Mouse (Mus musculus): Measurements from ENCODE around the gene Ppfia1.

Gene Ppfia1

GRCm38 (mm10) chr7:144553237-144554122, at the start of gene Ppfia1:
Gene Ppfia1, minus strand, starts transcription at chr7:144553729.
- under 1% methylated on average over 97 of the region's 97 CpGs for WGBS

GRCm38 (mm10) chr7:144600333-144600900, 46.9 kb upstream of the Ppfia1 start:
- WGBS = 64% methylated on average over 6 of the region's 6 CpGs

GRCm38 (mm10) chr7:144589508-144589907, 36.0 kb upstream of the Ppfia1 start:
- WGBS = 81% methylated on average over 3 of the region's 3 CpGs

GRCm38 (mm10) chr7:144587291-144587690, 33.8 kb upstream of the Ppfia1 start:
- 39% methylated on average over 2 of the region's 2 CpGs for WGBS

DNA sequence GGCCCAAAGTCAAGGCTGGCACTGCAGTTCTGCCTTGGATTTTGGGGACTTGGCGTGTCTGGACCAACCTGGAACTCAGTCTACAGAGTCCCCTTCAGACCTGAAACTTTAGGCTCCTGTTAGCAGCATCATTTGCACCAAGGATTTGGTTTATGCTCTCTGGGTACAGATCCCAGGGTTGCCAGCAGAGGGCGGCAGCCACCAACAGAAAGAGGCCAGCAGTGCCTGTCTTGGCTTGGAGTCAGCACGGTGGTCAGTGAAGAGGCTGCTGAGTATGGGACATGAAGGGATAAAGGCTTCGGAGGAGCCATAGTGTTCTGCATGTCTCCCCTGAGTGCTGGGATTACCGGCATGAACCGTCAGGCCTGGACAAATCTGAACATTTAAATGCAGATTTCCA, 32.1 kb upstream of the Ppfia1 start:
- WGBS = 25% methylated on average over 6 of the region's 6 CpGs

DNA sequence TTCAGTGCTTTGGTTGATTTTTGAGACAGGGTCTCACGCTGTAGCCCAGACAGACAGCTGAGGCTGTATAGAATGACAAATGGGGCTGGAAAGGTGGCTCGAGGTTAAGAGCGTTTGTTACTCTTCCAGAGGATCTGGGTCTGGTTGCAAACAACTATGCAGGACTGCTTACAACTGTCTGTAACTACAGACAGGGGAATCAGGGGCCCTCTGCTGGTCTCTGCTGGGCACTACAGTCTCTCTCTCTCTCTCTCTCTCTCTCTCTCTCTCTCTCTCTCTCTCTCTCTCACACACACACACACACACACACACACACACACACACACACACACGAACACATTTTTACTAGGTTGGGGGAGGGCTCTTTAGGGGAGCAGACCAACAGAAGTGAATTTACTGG, 30.1 kb upstream of the Ppfia1 start:
- 7% methylated on average over 4 of the region's 4 CpGs for WGBS

- under 1% methylated on average over 34 of the region's 34 CpGs for WGBS
Measured at GRCm38 (mm10) chr7:144582284-144582980, 28.9 kb upstream of the Ppfia1 start, which contains the start of gene Fadd. Gene Fadd, minus strand, starts transcription at chr7:144582463.

DNA sequence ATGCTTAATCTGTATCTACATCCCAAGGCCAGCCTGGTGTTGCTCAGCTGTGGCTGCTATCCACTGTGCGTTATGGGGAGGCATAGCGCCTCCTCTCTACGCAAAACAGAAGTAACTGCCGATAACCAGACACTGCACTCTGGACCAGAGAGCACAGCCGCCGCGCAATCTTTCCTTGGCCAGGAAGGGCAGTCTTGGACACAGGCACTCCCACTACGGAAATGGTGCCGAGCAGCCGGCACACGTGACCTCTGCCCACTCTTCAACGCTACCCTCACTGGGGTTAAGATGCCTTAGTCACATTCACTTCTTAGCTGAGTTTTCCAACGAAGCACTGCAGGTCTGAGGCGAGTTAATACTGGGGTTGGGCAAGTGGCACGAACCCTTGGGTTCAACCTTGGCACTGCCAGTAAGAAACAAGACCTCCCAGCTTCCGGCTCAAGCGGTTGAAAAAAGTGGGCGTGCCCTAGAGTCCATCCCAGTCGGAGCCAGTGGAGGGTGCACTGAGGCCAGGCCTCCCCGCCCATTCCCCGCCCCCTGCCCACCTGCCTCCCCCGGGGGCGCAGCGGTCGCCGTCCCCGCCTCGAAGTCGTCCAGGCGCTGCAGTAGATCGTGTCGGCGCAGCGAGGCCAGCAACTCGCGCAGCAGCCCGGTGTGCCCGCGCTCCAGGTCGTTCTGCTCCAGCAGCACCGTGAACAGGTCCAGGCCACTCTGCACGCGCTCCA, 28.2 kb upstream of the Ppfia1 start:
- WGBS = under 1% methylated on average over 43 of the region's 43 CpGs

- WGBS = 48% methylated on average over 5 of the region's 5 CpGs
Measured at GRCm38 (mm10) chr7:144577876-144578275, 24.3 kb upstream of the Ppfia1 start.

GRCm38 (mm10) chr7:144572234-144572633, 18.7 kb upstream of the Ppfia1 start:
- 87% methylated on average over 5 of the region's 5 CpGs for WGBS

- 15% methylated on average over 7 of the region's 7 CpGs for WGBS
Measured at GRCm38 (mm10) chr7:144569428-144569827, 15.9 kb upstream of the Ppfia1 start.

DNA sequence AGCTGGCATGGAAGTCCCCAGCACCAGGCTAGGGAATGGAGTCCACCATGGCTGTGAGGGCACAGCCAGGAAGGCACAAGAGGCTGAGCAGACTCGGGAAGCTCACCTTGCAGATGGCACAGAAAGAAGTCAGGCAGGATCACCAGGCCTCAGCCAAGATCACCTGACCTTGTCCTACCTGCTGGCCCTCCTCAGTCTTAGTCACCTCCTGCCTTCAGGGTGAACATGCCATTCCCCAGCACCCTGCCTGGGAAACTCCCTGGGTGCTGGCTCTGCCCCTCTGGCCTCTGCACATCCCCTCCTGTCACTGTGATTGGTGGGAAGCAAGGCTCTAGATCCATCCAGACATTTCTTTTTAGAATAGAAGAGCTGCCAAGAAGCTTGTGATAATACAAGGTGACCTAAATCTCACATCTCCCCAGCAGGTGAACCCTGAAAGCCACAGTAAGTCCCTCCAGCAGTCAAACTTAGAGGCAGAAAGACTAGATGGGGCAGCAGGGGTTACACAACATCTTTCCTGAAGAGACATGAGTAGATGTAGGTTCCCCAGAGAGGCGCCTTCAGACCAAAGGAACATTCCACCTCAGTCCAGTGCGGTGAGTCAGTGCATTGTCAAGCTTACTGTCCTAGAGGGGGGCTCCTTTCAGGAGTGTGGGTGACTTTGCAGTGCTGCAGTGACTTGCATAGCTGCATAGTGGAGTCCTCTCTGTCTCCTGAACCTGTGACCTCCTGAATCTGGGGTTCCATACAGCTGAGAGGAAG, 13.6 kb upstream of the Ppfia1 start:
- WGBS = 86% methylated on average over 3 of the region's 3 CpGs

- 52% methylated on average over 9 of the region's 9 CpGs for WGBS
Measured at GRCm38 (mm10) chr7:144563456-144564155, 10.1 kb upstream of the Ppfia1 start.

DNA sequence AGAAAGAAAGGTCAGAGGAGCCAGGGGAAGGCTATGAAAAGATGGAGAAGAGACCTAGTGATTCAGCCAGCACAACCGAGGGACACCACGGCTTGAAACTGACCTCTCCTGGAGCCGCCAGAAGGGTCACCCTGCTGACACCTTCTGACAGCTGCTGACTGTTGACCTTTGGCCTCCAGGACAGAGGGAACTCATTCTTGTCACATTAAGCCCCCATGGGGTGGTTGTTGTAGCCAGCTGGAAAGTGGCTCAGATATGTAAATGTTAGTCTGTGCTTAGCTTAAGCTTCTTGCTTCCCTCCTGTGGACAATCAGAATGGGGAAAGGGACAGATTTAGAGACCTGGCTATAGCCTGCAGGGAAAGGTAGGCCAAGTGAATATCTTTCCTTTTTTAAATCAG, 8.5 kb upstream of the Ppfia1 start:
- 66% methylated on average over 3 of the region's 3 CpGs for WGBS

GRCm38 (mm10) chr7:144560594-144560993, 7.1 kb upstream of the Ppfia1 start:
- WGBS = 91% methylated on average over 4 of the region's 4 CpGs

GRCm38 (mm10) chr7:144558552-144558951, 5.0 kb upstream of the Ppfia1 start:
- 58% methylated on average over 6 of the region's 6 CpGs for WGBS

- 13% methylated on average over 8 of the region's 8 CpGs for WGBS
Measured at GRCm38 (mm10) chr7:144554123-144554472, 569 bp upstream of the Ppfia1 start.

DNA sequence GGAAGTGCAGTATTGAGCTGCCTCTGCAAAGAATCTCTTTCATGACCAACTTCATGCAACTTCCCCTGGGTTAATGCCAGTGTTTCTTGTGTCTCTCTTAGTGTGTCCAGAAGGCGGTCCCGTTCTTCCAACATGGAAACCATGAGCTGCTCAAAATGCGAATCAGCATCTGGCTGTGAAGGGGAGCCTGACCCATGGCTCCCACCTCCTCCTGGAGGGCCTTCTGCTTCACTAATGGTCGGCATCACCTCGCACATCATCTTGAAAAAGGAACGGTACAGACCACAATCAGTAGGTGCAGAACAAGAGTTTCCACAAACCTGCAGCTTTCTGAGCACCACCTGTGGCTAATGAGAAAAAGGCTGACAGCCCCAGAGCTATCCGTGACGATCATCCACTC, 1.3 kb downstream of the Ppfia1 start:
- 77% methylated on average over 8 of the region's 8 CpGs for WGBS

DNA sequence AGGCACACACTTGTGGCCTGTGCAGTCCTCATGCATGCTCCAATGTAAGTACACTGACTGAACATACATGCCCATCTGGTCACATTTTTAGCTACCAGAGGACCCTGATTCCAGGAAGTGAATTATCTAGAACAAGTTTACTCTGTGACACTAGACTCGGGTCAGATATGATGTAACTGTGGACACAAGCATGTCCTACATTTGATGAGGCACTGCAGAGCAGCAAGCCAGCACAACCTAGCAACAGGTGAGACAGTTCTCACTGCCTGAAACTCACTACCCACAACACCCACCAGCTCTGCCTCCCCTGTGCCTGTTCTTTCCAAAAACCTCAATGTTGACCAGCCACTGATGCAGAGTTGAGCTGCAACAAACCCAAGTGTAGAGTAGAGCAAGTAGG, 2.7 kb downstream of the Ppfia1 start:
- WGBS = 69% methylated on average over 1 of the region's 1 CpGs

- WGBS = 98% methylated on average over 2 of the region's 2 CpGs
Measured at GRCm38 (mm10) chr7:144549904-144550566, 3.5 kb downstream of the Ppfia1 start.
